Mouse (Mus musculus): ENCODE measurements at regions not wholly inside any gene's neighbourhood (a gene's known extent, or its start where the extent isn't known, plus 50 kb on each side); places are given as distances from the start of the nearest gene placed in this dataset.

DNA sequence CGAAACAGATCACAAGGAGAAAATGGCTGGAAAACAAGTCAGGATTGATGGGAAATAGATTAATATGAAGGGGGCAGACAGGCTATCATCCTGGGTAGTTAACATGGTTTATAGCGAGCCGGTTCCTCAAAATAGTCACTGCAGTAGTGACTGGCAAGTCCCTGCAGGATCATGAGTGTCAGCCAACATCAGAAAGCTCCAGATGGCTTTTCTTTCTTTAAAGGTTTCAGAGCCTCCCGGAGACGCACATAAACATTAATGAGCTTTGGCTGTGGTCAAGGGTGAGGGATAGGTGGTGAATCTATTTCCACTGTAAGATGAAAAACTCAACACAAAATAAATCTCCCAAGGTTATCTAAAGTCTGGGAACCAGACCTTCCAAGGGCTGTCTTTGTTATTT, 104.2 kb upstream of the Thumpd2 start:
- WGBS (ENCODE audit: insufficient replicate concordance) = 75% methylated on average over 5 of the region's 5 CpGs
- H3K27me3 ChIP-seq (ENCODE audit: control insufficient read depth, insufficient read depth, low read depth, low read length) = no peaks in the 10 kb centered on the region
- no peaks in the 10 kb centered on the region for H3K36me3 ChIP-seq (ENCODE audit: control insufficient read depth, insufficient read depth)
- no peaks in the 10 kb centered on the region for H3K9me3 ChIP-seq (replicated peaks; ENCODE audit: control insufficient read depth, low read length)
- ATAC-seq (ENCODE audit: low read depth) = no peak
- H3K4me3 ChIP-seq (ENCODE audit: low read depth, low read length) = no peak overlapping the region
- H3K9ac ChIP-seq (ENCODE audit: low read depth, low read length) = no peak overlapping the region
- no peak overlapping the region for H3K4me2 ChIP-seq (ENCODE audit: low read depth, low read length)
- H3K4me1 ChIP-seq (ENCODE audit: control insufficient read depth, low read depth, low read length) = no peaks in the 10 kb centered on the region
- no peak overlapping the region for H3K27ac ChIP-seq (ENCODE audit: low read length)

DNA sequence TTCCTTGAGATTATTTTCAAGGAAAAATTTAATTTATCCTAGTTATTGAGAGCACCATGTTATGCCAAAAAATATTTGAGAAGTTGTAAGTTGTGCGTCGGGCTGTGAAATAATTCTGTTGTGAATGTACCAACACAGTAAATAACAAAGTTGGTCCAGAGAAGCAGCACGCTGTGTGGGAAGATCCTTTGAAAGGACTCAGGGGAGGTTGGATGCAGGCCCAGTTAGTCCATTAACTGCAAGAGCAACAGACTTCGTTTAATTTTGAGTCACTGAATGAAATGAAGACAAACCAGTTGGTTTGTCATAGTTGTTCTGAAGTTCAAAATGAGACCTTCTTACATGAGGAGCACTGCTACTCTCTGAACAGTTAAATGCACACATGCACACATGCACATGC, 85.8 kb upstream of the Thumpd2 start:
- Histone ChIP-seq H3K4me3 (ENCODE audit: low read depth, low read length) (no peak overlapping the region), H3K4me1 (ENCODE audit: control insufficient read depth, low read depth, low read length) (no peaks in the 10 kb centered on the region)

DNA sequence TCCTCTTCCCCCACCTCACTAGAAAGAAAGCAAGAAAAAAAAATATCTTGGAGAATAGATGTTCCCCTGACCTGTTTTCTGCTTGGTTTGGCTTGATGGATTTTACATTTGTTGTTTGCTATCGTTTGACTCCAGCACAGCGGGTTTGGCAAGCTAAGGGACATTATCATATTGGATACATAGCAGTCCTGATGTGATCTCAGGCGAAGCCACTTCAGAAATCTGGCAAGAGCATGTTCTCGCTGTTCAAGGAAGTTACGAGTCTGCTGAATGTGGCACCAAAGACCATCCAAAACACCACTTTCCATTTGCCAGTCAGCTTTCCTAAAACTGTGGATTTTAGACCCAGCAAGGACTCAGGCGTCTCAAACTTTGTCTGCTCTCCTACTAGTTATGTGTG, 69.8 kb upstream of the Thumpd2 start:
- no peak overlapping the region for H3K9ac ChIP-seq (ENCODE audit: low read depth, low read length)
- H3K9me3 ChIP-seq (replicated peaks; ENCODE audit: control insufficient read depth, low read length) = no peaks in the 10 kb centered on the region
- H3K27ac ChIP-seq (ENCODE audit: low read length) = no peak overlapping the region
- H3K4me2 ChIP-seq (ENCODE audit: low read depth, low read length) = no peak overlapping the region
- H3K4me1 ChIP-seq (ENCODE audit: control insufficient read depth, low read depth, low read length) = no peaks in the 10 kb centered on the region
- no peaks in the 10 kb centered on the region for H3K27me3 ChIP-seq (ENCODE audit: control insufficient read depth, insufficient read depth, low read depth, low read length)
- H3K36me3 ChIP-seq (ENCODE audit: control insufficient read depth, insufficient read depth) = no peaks in the 10 kb centered on the region
- ATAC-seq (ENCODE audit: low read depth) = no peak
- 63% methylated on average over 6 of the region's 6 CpGs for WGBS (ENCODE audit: insufficient replicate concordance)
- H3K4me3 ChIP-seq (ENCODE audit: low read depth, low read length) = no peak overlapping the region

More for the DNA sequence above, 85.8 kb upstream of the Thumpd2 start:
- no peaks in the 10 kb centered on the region for H3K9me3 ChIP-seq (replicated peaks; ENCODE audit: control insufficient read depth, low read length)
- H3K27ac ChIP-seq (ENCODE audit: low read length) = no peak overlapping the region
- no peak overlapping the region for H3K9ac ChIP-seq (ENCODE audit: low read depth, low read length)
- WGBS (ENCODE audit: insufficient replicate concordance) = 69% methylated on average over 4 of the region's 4 CpGs
- ATAC-seq (ENCODE audit: low read depth) = no peak
- H3K36me3 ChIP-seq (ENCODE audit: control insufficient read depth, insufficient read depth) = no peaks in the 10 kb centered on the region
- no peak overlapping the region for H3K4me2 ChIP-seq (ENCODE audit: low read depth, low read length)
- H3K27me3 ChIP-seq (ENCODE audit: control insufficient read depth, insufficient read depth, low read depth, low read length) = no peaks in the 10 kb centered on the region

DNA sequence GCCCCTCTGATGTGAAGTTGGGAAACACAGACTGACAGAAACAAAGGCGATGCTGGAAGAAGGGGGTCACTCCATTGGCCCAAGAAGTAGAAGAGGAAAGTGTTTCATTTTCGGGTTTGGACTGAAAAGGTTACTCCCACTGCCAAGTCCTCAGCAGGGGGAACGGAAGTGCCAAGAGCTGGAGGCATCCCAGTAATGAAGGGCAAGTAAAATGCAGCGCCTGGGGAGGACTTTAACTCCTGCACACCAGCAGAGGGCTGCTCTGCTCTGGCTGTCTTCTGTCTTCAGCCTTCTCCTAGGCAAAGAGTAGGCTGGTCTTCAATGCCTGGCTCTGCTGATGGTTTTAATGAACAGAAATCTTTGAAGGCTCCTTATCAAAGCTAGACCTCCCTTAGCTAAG, 68.3 kb upstream of the Thumpd2 start:
- H3K4me3 ChIP-seq (ENCODE audit: low read depth, low read length) = no peak overlapping the region
- H3K9ac ChIP-seq (ENCODE audit: low read depth, low read length) = no peak overlapping the region
- no peaks in the 10 kb centered on the region for H3K4me1 ChIP-seq (ENCODE audit: control insufficient read depth, low read depth, low read length)
- ATAC-seq (ENCODE audit: low read depth) = no peak
- H3K36me3 ChIP-seq (ENCODE audit: control insufficient read depth, insufficient read depth) = no peaks in the 10 kb centered on the region
- 38% methylated on average over 4 of the region's 4 CpGs for WGBS (ENCODE audit: insufficient replicate concordance)
- no peaks in the 10 kb centered on the region for H3K27me3 ChIP-seq (ENCODE audit: control insufficient read depth, insufficient read depth, low read depth, low read length)
- no peak overlapping the region for H3K4me2 ChIP-seq (ENCODE audit: low read depth, low read length)
- H3K27ac ChIP-seq (ENCODE audit: low read length) = no peak overlapping the region
- no peaks in the 10 kb centered on the region for H3K9me3 ChIP-seq (replicated peaks; ENCODE audit: control insufficient read depth, low read length)
